8 mouse cellular contexts compared by ENCODE assay signal in the genomic region with DNA sequence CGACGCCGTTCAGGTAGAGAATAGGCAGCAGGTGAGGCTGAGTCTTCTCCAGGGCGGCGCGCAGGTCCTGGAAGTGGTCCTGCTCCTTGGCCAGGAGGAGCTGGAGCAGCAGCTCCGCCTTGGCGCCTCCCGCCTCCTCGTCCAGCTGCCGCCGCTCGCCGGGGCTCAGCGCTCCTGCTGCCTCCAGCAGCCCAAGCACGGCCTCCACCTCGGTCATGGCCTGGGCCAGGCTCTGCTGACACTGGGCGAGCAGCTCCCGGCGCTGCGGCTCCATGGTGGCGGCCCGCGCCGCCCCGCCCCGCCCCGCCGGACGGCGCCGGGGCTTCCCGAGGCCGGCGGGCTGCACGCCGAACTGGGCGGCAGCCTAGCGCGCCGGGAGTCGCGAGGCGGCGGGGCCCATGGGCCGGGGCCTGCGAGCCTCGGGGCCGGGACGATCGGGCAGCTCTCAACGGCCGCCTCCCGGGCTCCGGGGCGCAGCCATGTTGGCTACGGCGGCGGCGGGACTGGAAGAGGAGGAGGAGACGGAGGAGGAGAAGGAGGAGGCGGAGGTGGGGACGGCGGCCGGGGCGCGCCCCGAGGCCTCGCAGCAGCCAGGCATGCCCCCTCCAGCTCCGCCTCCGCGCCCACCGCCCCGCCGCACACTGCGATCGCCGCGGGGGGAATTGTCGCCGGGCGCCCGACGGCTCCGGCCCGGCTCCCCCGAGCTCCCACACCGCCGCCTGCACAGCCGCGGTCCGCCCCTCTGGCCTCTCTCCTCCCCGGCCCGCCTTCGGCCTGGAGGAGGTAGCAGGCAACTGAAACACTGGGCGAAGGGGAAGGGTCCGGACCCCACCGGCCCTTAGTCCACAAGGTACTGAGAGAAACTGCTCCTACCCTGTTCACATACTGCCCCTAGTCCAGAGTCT. TPM values are rescaled to one million over a fixed set of nuclear protein-coding genes. Genes with fewer than 3 reads are reported as not detected.
DNase-seq lines count a peak whose midpoint lies in the region; ATAC-seq and TF ChIP-seq lines count a peak whose summit lies in the region.

A gene (minus strand): TSS at position 744 of the 905 bp plus-strand sequence.

- 0 out of 2 replicates have a peak, but pooled peaks have one; percentile 17 for ATAC-seq in G1E (ENCODE audit: extremely low read depth, insufficient number of reproducible peaks, low FRiP score, poor library complexity, severe bottlenecking)
- peak; percentile 76 for ATAC-seq in cerebellum, adult (ENCODE audit: insufficient number of reproducible peaks, low FRiP score, low TSS enrichment)
- ATAC-seq in forebrain, embryonic 15.5 days (replicated peaks): peak; percentile 87
- peak; percentile 85 for ATAC-seq in heart, postnatal 0 days (ENCODE audit: insufficient read depth, low read depth)
- peak; percentile 58 for ATAC-seq in liver, embryonic 14.5 days (ENCODE audit: insufficient read depth)
- ATAC-seq in neural tube, embryonic 15.5 days (ENCODE audit: low FRiP score): peak; percentile 84

- peaks cover 2% of the 10 kb centered on the region for H3K36me3 ChIP-seq in G1E (replicated peaks)
- H3K36me3 ChIP-seq in forebrain, embryonic 15.5 days: no peaks in the 10 kb centered on the region
- H3K36me3 ChIP-seq in heart, postnatal 0 days (replicated peaks; ENCODE audit: control insufficient read depth, insufficient read depth, low read length): no peaks in the 10 kb centered on the region; the same call in 1 of the 2 replicates
- H3K36me3 ChIP-seq in liver, embryonic 14.5 days (replicated peaks; ENCODE audit: control insufficient read depth, insufficient read depth, low read depth): no peaks in the 10 kb centered on the region
- no peaks in the 10 kb centered on the region for H3K36me3 ChIP-seq in neural tube, embryonic 15.5 days

- no peak for TF ChIP-seq EP300 in heart, postnatal 0 days (IDR thresholded peaks at IDR 0.05; ENCODE audit: low read depth)
- no peak for TF ChIP-seq EP300 in liver, embryonic 14.5 days (IDR thresholded peaks at IDR 0.05; ENCODE audit: low read depth)

- peaks cover 21% of the 10 kb centered on the region for H3K27me3 ChIP-seq in G1E (ENCODE audit: insufficient read depth, low read length)
- H3K27me3 ChIP-seq in forebrain, embryonic 15.5 days: no peaks in the 10 kb centered on the region
- no peaks in the 10 kb centered on the region for H3K27me3 ChIP-seq in heart, postnatal 0 days (ENCODE audit: control insufficient read depth, insufficient read depth, low read length)
- H3K27me3 ChIP-seq in liver, embryonic 14.5 days (ENCODE audit: control insufficient read depth, insufficient read depth, low read length): peaks cover 47% of the 10 kb centered on the region
- no peaks in the 10 kb centered on the region for H3K27me3 ChIP-seq in neural tube, embryonic 15.5 days (replicated peaks)

- H3K4me1 ChIP-seq in G1E (ENCODE audit: insufficient read depth, low read depth, low read length): peaks cover 21% of the 10 kb centered on the region
- peaks cover 15% of the 10 kb centered on the region for H3K4me1 ChIP-seq in forebrain, embryonic 15.5 days
- no peaks in the 10 kb centered on the region; the same call in 1 of the 2 replicates for H3K4me1 ChIP-seq in heart, postnatal 0 days (ENCODE audit: control insufficient read depth, insufficient read depth)
- H3K4me1 ChIP-seq in liver, embryonic 14.5 days (replicated peaks; ENCODE audit: control insufficient read depth in 2 of 2, insufficient read depth in 2 of 2, low read length in 1 of 2): no peaks in the 10 kb centered on the region
- H3K4me1 ChIP-seq in neural tube, embryonic 15.5 days: peaks cover 43% of the 10 kb centered on the region

- TF ChIP-seq CTCF in G1E (IDR thresholded peaks at IDR 0.05; ENCODE audit: low read depth, low read length): no peak
- no peak for TF ChIP-seq CTCF in heart, postnatal 0 days (IDR thresholded peaks at IDR 0.05; ENCODE audit: low read depth)
- no peak for TF ChIP-seq CTCF in liver, embryonic 14.5 days (IDR thresholded peaks at IDR 0.05; ENCODE audit: low read depth)

- H3K4me3 ChIP-seq in G1E (ENCODE audit: low read depth, low read length): peak within 1 kb of the TSS; percentile 86
- H3K4me3 ChIP-seq in forebrain, embryonic 15.5 days: peak within 1 kb of the TSS; percentile 59
- peak within 1 kb of the TSS; percentile 93 for H3K4me3 ChIP-seq in heart, postnatal 0 days (ENCODE audit: low read depth, low read length)
- H3K4me3 ChIP-seq in liver, embryonic 14.5 days (ENCODE audit: insufficient read depth in 1 of 2, low read depth in 2 of 2, low read length in 2 of 2): peak within 1 kb of the TSS; percentile 56 to 58
- H3K4me3 ChIP-seq in neural tube, embryonic 15.5 days (replicated peaks): peak within 1 kb of the TSS; percentile 78

- DNase-seq in G1E (ENCODE audit: low spot score): peak; percentile 56
- DNase-seq in heart, postnatal 0 days (ENCODE audit: low spot score): peak; percentile 43
- peak; percentile 69 to 86 for DNase-seq in kidney, postnatal 25 days
- DNase-seq in liver, embryonic 14.5 days (ENCODE audit: low read depth in 3 of 3, low spot score in 3 of 3): no peak
- DNase-seq in urinary bladder, postnatal 36 days (ENCODE audit: low spot score in 2 of 2): peak; percentile 64 to 68

- peak within 1 kb of the TSS; percentile 91 for H3K9ac ChIP-seq in forebrain, embryonic 15.5 days (replicated peaks)
- peak within 1 kb of the TSS; percentile 96 for H3K9ac ChIP-seq in heart, postnatal 0 days (replicated peaks; ENCODE audit: low read depth, low read length)
- H3K9ac ChIP-seq in liver, embryonic 14.5 days (replicated peaks): peak within 1 kb of the TSS; percentile 23
- peak within 1 kb of the TSS; percentile 75 for H3K9ac ChIP-seq in neural tube, embryonic 15.5 days (replicated peaks)

- no peaks in the 10 kb centered on the region for H3K9me3 ChIP-seq in G1E (replicated peaks)
- no peaks in the 10 kb centered on the region for H3K9me3 ChIP-seq in forebrain, embryonic 15.5 days
- no peaks in the 10 kb centered on the region for H3K9me3 ChIP-seq in heart, postnatal 0 days (replicated peaks; ENCODE audit: control insufficient read depth, low read length)
- no peaks in the 10 kb centered on the region for H3K9me3 ChIP-seq in liver, embryonic 14.5 days (ENCODE audit: control insufficient read depth, low read length)
- H3K9me3 ChIP-seq in neural tube, embryonic 15.5 days (replicated peaks): no peaks in the 10 kb centered on the region

- H3K27ac ChIP-seq in forebrain, embryonic 15.5 days (replicated peaks): peak within 1 kb of the TSS; percentile 90
- H3K27ac ChIP-seq in heart, postnatal 0 days (ENCODE audit: low read depth): peak within 1 kb of the TSS; percentile 84
- no peak within 1 kb of the TSS for H3K27ac ChIP-seq in liver, embryonic 14.5 days
- peak within 1 kb of the TSS; percentile 94 for H3K27ac ChIP-seq in neural tube, embryonic 15.5 days (replicated peaks)

- under 1% methylated on average over 73 of the region's 98 CpGs for WGBS in forebrain, embryonic 15.5 days
- under 1% methylated on average over 72 of the region's 98 CpGs for WGBS in heart, postnatal 0 days
- 1% methylated on average over 80 of the region's 98 CpGs for WGBS in liver, embryonic 14.5 days (ENCODE audit: insufficient replicate concordance)
- WGBS in neural tube, embryonic 15.5 days: under 1% methylated on average over 68 of the region's 98 CpGs

- H3K4me2 ChIP-seq in forebrain, embryonic 15.5 days (replicated peaks): peak within 1 kb of the TSS; percentile 87
- peak within 1 kb of the TSS; percentile 99 for H3K4me2 ChIP-seq in heart, postnatal 0 days (ENCODE audit: low read depth, low read length)
- peak within 1 kb of the TSS; percentile 62 for H3K4me2 ChIP-seq in liver, embryonic 14.5 days (ENCODE audit: low read depth)
- H3K4me2 ChIP-seq in neural tube, embryonic 15.5 days: peak within 1 kb of the TSS; percentile 88

RNA-seq across cellular contexts. Expression of the gene that starts here (rescaled TPM):
- 22.7 and 25.4 TPM in 2 replicates for total RNA-seq in G1E (2014; fragmentation: Nextera tagmentation)
- 2.4 and 3.7 TPM in 2 replicates for total RNA-seq in G1E (2017)
- polyA plus RNA-seq in G1E (2012): 13.6 and 13.9 TPM in 2 replicates
- 17.3 and 18.8 TPM in 2 replicates for polyA plus RNA-seq in forebrain, embryonic 15.5 days (2015; fragmentation: Nextera tagmentation; extraction: Ambion mirVana)
- 12.3 and 29.2 TPM in 2 replicates for total RNA-seq in heart, postnatal 0 days (2014; rRNA removed; ENCODE audit: low replicate concordance)
- 2.6 TPM in 2 replicates for polyA plus RNA-seq in heart, postnatal 0 days (2015; fragmentation: Nextera tagmentation; extraction: Ambion mirVana)
- polyA plus RNA-seq in liver, embryonic 14.5 days (2012; rRNA removed): 2.1 and 2.2 TPM in 2 replicates
- polyA plus RNA-seq in liver, embryonic 14.5 days (2014; fragmentation: Nextera tagmentation; extraction: Ambion mirVana): 0.96 and 1.5 TPM in 2 replicates
- 17.5 and 19.9 TPM in 2 replicates for polyA plus RNA-seq in neural tube, embryonic 15.5 days (2015; fragmentation: Nextera tagmentation; extraction: Ambion mirVana)

Comparison
In these comparisons a context has a peak if more than half of its experiments do, and no peak if none do; other contexts are left out.
1. ATAC-seq: peak in every context shown above with its lines; median percentile 87 in forebrain, embryonic 15.5 days; 85 in heart, postnatal 0 days; 84 in neural tube, embryonic 15.5 days; 76 in cerebellum, adult; 58 in liver, embryonic 14.5 days; 17 in G1E.
2. DNase-seq: peak in G1E (single experiment), heart, postnatal 0 days (single experiment), kidney, postnatal 25 days (2 of 2) and urinary bladder, postnatal 36 days (2 of 2); none in liver, embryonic 14.5 days (0 of 3).
3. H3K9ac ChIP-seq: peak in every context shown above with its lines; median percentile 96 in heart, postnatal 0 days; 91 in forebrain, embryonic 15.5 days; 75 in neural tube, embryonic 15.5 days; 23 in liver, embryonic 14.5 days.
4. Peak in every context shown above with its lines, with median percentiles within 50 percentile points of each other: H3K4me3 ChIP-seq and H3K4me2 ChIP-seq.